Mouse (Mus musculus) myocyte (in vitro differentiated cells): ENCODE measurements at regions not wholly inside any gene's neighbourhood (a gene's known extent, or its start where the extent isn't known, plus 50 kb on each side); places are given as distances from the start of the nearest gene placed in this dataset.

Source experiments
- H3K27me3 ChIP-seq: one replicate; pipeline ENCODE4 v1.6.1; 2011; ENCODE audit not compliant: control insufficient read depth, insufficient read depth, insufficient read length
- H3K36me3 ChIP-seq: one replicate; pipeline ENCODE4 v1.6.1; 2011; ENCODE audit not compliant: control insufficient read depth, insufficient read depth
- H3K4me2 ChIP-seq: one replicate; pipeline ENCODE4 v1.6.1; 2011; ENCODE audit warnings: low read depth, control low read depth
- H3K4me3 ChIP-seq: one replicate; pipeline ENCODE4 v1.5.1; 2011; ENCODE audit warnings: mild to moderate bottlenecking, control low read depth, moderate library complexity
- H3K79me2 ChIP-seq: one replicate; pipeline ENCODE4 v1.6.1; 2011; ENCODE audit not compliant: control insufficient read depth, insufficient read depth
- H3ac ChIP-seq: one replicate; pipeline ENCODE4 v1.6.1; 2011; ENCODE audit not compliant: control insufficient read depth, insufficient read length
- CEBPB ChIP-seq: IDR thresholded peaks from 2 replicates; pipeline ENCODE4 v1.6.1; 2011; ENCODE audit warnings: mild to moderate bottlenecking, moderate library complexity; ENCODE audit not compliant: poor library complexity, insufficient read depth, severe bottlenecking
- E2F4 ChIP-seq: IDR thresholded peaks from one replicate; pipeline ENCODE4 v1.6.1; 2011; ENCODE audit warnings: mild to moderate bottlenecking, control low read depth, moderate library complexity; ENCODE audit not compliant: insufficient read depth
- MAX ChIP-seq: IDR thresholded peaks from one replicate; pipeline ENCODE4 v1.6.1; 2011; ENCODE audit warnings: low read depth, mild to moderate bottlenecking, control low read depth
- MYOD1 ChIP-seq, 3 experiments: IDR thresholded peaks; one replicate each; pipeline ENCODE4 v1.6.1; 2011; ENCODE audit warnings: control low read depth in 2 of 3, low read depth in 2 of 3, mild to moderate bottlenecking in 2 of 3, moderate library complexity in 1 of 3; ENCODE audit not compliant: insufficient read length in 2 of 3, control insufficient read depth in 1 of 3
- MYOG ChIP-seq, 3 experiments: IDR thresholded peaks; one replicate each; pipeline ENCODE4 v1.6.1; 2011; ENCODE audit warnings: control low read depth in 2 of 3, low read depth in 2 of 3, mild to moderate bottlenecking in 2 of 3; ENCODE audit not compliant: insufficient read length in 2 of 3, control insufficient read depth in 1 of 3, insufficient read depth in 1 of 3
- POLR2A ChIP-seq: IDR thresholded peaks from one replicate; pipeline ENCODE4 v1.6.1; 2011; ENCODE audit warnings: low read depth, mild to moderate bottlenecking, control low read depth, moderate library complexity; ENCODE audit not compliant: insufficient read length
- POLR2AphosphoS2 ChIP-seq: IDR thresholded peaks from one replicate; pipeline ENCODE4 v1.6.1; 2011; ENCODE audit warnings: low read depth, control low read depth; ENCODE audit not compliant: insufficient read length
- REST ChIP-seq: IDR thresholded peaks from one replicate; pipeline ENCODE4 v1.6.1; 2011; ENCODE audit warnings: mild to moderate bottlenecking, control low read depth, moderate library complexity; ENCODE audit not compliant: insufficient read depth, insufficient read length
- SRF ChIP-seq: IDR thresholded peaks from one replicate; pipeline ENCODE4 v1.6.1; 2011; ENCODE audit warnings: low read depth; ENCODE audit not compliant: control insufficient read depth, insufficient read length
- TCF12 ChIP-seq: IDR thresholded peaks from one replicate; pipeline ENCODE4 v1.6.1; 2011; ENCODE audit warnings: mild to moderate bottlenecking, control low read depth; ENCODE audit not compliant: poor library complexity, insufficient read depth, severe bottlenecking
- TCF3 ChIP-seq: IDR thresholded peaks from one replicate; pipeline ENCODE4 v1.6.1; 2011; ENCODE audit warnings: low read depth, control low read depth; ENCODE audit not compliant: insufficient read length
- USF1 ChIP-seq: IDR thresholded peaks from one replicate; pipeline ENCODE4 v1.6.1; 2011; ENCODE audit warnings: low read depth, mild to moderate bottlenecking, control low read depth, moderate library complexity

DNA sequence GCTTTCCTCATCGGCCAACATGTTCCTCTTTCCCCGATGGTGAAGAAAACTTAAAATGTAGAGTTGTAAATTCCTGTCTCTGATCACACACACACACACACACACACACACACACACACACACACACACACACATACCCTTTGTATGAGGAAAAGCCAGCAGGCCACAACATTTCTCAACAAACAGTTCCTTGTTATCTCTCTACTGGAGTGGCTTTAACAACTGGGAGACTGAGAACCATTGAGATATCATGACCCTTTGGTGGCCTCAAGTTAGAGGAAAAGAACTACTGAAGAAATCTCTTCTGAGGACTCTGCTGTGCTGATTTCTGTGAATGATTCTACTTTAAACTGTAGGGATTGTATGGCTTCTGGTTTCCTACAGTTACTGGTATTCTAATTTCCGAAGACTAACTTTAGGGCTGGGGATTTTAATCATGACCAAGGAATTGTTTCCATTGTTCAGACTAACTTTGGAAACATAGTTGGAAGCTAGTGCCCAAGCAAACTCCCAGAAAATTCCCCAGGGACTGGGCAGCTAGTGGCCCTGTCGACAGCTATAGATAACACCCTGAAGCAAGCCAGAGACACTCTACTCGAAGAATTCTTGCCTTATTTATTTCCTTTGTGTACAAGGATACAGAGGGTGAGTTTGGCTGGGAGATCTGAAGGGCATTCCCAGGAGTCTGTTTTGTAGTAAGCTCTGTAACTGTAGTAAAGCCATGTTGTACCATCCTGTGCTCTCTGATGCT is 516.0 kb downstream of the 1700129C05Rik start:
- Histone ChIP-seq H3K4me2 (no peak overlapping the region), H3ac (no peak overlapping the region), H3K36me3 (no peaks in the 10 kb centered on the region), H3K79me2 (no peaks in the 10 kb centered on the region), H3K4me3 (no peak overlapping the region), H3K27me3 (no peaks in the 10 kb centered on the region)
- TF ChIP-seq MAX (no peak), TCF12 (no peak), REST (no peak)

DNA sequence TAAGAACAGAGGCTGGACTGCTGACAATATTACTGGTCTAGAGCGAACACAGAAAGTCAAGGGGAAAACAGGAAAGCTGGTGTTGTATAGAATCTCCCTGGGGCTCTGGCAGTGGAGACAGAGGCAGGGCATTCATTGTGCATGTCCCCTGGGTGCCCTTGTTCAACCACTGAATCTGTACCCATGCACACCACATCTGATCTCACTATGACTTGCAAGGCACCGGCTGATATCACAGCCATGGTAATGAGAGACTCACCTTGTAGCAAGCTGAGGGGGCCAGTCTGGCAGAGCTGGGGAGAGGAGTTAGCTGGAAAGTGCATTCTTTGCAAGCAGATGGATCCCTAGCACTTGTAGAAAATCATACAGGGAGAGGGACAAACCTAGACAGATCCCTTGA is 522.5 kb downstream of the 1700129C05Rik start:
- H3K79me2 ChIP-seq = no peaks in the 10 kb centered on the region
- no peak overlapping the region for H3K4me3 ChIP-seq
- H3K36me3 ChIP-seq = no peaks in the 10 kb centered on the region
- no peak overlapping the region for H3ac ChIP-seq
- H3K4me2 ChIP-seq = no peak overlapping the region
- TF ChIP-seq TCF12 (no peak), CEBPB (no peak), REST (no peak), MAX (no peak), POLR2AphosphoS2 (no peak), USF1 (no peak), TCF3 (no peak), MYOD1 (IDR thresholded peaks at IDR 0.05; ENCODE audit: control insufficient read depth in 1 of 3, insufficient read length in 2 of 3, low read depth in 2 of 3) (no peak), POLR2A (no peak)
- no peaks in the 10 kb centered on the region for H3K27me3 ChIP-seq

DNA sequence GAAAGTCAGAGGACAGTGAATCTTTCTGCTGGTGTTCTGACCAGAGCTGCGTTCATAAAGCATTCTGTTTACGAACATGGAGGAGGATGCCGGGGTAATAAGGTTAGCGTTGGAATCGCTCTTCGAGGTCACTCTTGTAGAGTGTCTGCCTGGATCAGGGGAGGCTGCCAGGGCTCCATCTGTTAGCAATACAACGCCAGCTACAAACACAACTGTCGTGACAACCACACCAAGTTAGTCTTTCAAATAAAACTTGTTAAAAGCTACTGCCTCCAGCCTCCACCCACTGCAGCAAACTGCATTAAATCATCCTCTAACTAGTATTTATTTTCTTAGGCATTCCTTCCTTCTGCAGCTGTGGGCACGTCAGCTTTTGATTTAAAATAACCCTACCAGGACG is 525.0 kb downstream of the 1700129C05Rik start:
- Histone ChIP-seq H3K4me3 (no peak overlapping the region), H3K36me3 (no peaks in the 10 kb centered on the region), H3K4me2 (no peak overlapping the region), H3K27me3 (no peaks in the 10 kb centered on the region), H3ac (no peak overlapping the region), H3K79me2 (no peaks in the 10 kb centered on the region)
- TF ChIP-seq POLR2A = no peak
- no peak for TF ChIP-seq REST
- no peak for TF ChIP-seq TCF12
- no peak for TF ChIP-seq MYOD1 (IDR thresholded peaks at IDR 0.05; ENCODE audit: control insufficient read depth in 1 of 3, insufficient read length in 2 of 3, low read depth in 2 of 3)
- no peak for TF ChIP-seq POLR2AphosphoS2
- TF ChIP-seq MAX = no peak
- no peak for TF ChIP-seq E2F4
- TF ChIP-seq CEBPB = no peak
- no peak for TF ChIP-seq MYOG (IDR thresholded peaks at IDR 0.05; ENCODE audit: control insufficient read depth in 1 of 3, insufficient read depth in 1 of 3, insufficient read length in 2 of 3, low read depth in 2 of 3)
- TF ChIP-seq SRF = no peak

DNA sequence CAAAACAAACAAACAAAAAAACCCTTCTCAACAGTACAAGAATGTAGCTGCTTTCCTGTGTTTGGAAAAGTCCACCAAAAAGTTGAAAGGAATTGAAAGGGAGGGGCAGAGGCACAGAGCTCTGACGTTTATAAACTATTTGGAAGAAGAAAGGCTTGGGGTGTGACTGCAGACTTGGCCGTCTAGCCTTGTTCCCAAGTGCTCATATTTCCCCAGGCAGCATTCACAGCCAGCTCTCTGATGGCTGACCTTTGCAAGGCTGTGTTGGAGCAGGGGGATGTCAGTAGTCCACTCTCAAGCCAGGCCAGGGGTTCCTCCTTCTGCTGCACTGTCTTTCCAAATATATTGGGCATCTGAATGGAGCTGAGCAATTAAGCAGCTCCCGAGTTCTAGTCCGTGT is 534.5 kb downstream of the 1700129C05Rik start:
- Histone ChIP-seq H3K4me3 (no peak overlapping the region), H3K36me3 (no peaks in the 10 kb centered on the region), H3K27me3 (no peaks in the 10 kb centered on the region), H3K4me2 (peak overlapping the region; percentile 38), H3K79me2 (no peaks in the 10 kb centered on the region), H3ac (no peak overlapping the region)
- TF ChIP-seq MYOD1 (IDR thresholded peaks at IDR 0.05; ENCODE audit: control insufficient read depth in 1 of 3, insufficient read length in 2 of 3, low read depth in 2 of 3) (no peak), REST (no peak), TCF3 (no peak), POLR2A (no peak), E2F4 (no peak), USF1 (no peak), POLR2AphosphoS2 (no peak), MAX (no peak), SRF (no peak), TCF12 (no peak), MYOG (IDR thresholded peaks at IDR 0.05; ENCODE audit: control insufficient read depth in 1 of 3, insufficient read depth in 1 of 3, insufficient read length in 2 of 3, low read depth in 2 of 3) (no peak), CEBPB (no peak)

DNA sequence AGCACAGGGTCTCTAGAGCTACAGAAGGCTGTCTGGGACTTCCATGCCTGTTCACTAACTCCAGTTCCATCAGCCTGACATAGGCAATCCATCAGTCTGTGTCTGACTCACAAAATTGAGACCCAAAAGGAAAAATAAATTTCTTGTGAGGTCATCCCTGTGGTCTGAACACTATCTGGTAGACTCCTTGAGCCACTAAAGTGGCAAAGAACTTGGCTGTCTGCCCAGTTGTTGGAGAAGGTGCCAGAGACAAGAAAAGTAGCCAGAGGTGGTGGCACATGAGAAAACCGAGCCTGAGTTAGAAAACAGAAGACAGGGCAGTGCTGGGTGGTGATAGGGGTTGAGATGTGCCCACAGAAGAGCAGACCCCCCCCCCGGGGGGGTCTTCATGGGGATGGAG is 535.0 kb downstream of the 1700129C05Rik start:
- H3K79me2 ChIP-seq = no peaks in the 10 kb centered on the region
- H3K27me3 ChIP-seq = no peaks in the 10 kb centered on the region
- TF ChIP-seq USF1 = no peak
- TF ChIP-seq MAX = no peak
- no peak for TF ChIP-seq REST
- TF ChIP-seq TCF3 = no peak
- TF ChIP-seq SRF = no peak
- TF ChIP-seq MYOD1 (IDR thresholded peaks at IDR 0.05; ENCODE audit: control insufficient read depth in 1 of 3, insufficient read length in 2 of 3, low read depth in 2 of 3) = no peak
- no peak for TF ChIP-seq MYOG (IDR thresholded peaks at IDR 0.05; ENCODE audit: control insufficient read depth in 1 of 3, insufficient read depth in 1 of 3, insufficient read length in 2 of 3, low read depth in 2 of 3)
- TF ChIP-seq POLR2A = no peak
- no peak for TF ChIP-seq POLR2AphosphoS2
- no peak for TF ChIP-seq CEBPB
- no peak for TF ChIP-seq E2F4
- TF ChIP-seq TCF12 = no peak

More for the DNA sequence above, 535.0 kb downstream of the 1700129C05Rik start:
- Histone ChIP-seq H3K36me3 (no peaks in the 10 kb centered on the region), H3ac (no peak overlapping the region), H3K4me2 (peak overlapping the region; percentile 38), H3K4me3 (no peak overlapping the region)
